Mouse (Mus musculus) E14TG2a.4 (cell line): ENCODE measurements around the gene 5330417C22Rik.

Source experiments
- CTCF ChIP-seq: conservative IDR thresholded peaks from 2 replicates; pipeline ENCODE4 v1.5.1; 2014; ENCODE audit warnings: low read length
- NANOG ChIP-seq: IDR thresholded peaks from 2 replicates; pipeline ENCODE4 v1.6.1; 2014; ENCODE audit warnings: borderline replicate concordance, low read length, mixed read lengths
- POU5F1 ChIP-seq: IDR thresholded peaks from 2 replicates; pipeline ENCODE4 v1.6.1; 2014; ENCODE audit warnings: low read length, borderline replicate concordance

GRCm38 (mm10) chr3:108542299-108542698 lies 6.0 kb upstream of the 5330417C22Rik start:
- TF ChIP-seq CTCF (no peak), POU5F1 (no peak), NANOG (no peak)
